Mouse (Mus musculus): Measurements from ENCODE around the gene Arpp21. TPM values are rescaled to one million over a fixed set of nuclear protein-coding genes. Genes with fewer than 3 reads are reported as not detected.

Arpp21 gene
- total and polyA plus RNA-seq, 3 experiments: 0.99 to 1.3 (median 1.0) TPM

GRCm38 (mm10) chr9:112102155-112102851 is 133.4 kb downstream of the Arpp21 start:
- Histone ChIP-seq H3K36me3 (ENCODE audit: control insufficient read depth, insufficient read depth, low read length) (no peaks in the 10 kb centered on the region), H3K79me2 (replicated peaks; ENCODE audit: control insufficient read depth, insufficient read depth, low read length) (no peaks in the 10 kb centered on the region), H3K9ac (ENCODE audit: low read depth, low read length) (no peak overlapping the region), H3K27ac (no peak overlapping the region), H3K4me3 (no peak overlapping the region), H3K27me3 (ENCODE audit: control insufficient read depth, insufficient read depth, low read length) (no peaks in the 10 kb centered on the region), H3K4me1 (ENCODE audit: control insufficient read depth, insufficient read depth, low read length) (no peaks in the 10 kb centered on the region)
- TF ChIP-seq CTCF (IDR thresholded peaks at IDR 0.05) (no peak), POLR2A (IDR thresholded peaks at IDR 0.05; ENCODE audit: insufficient read depth, low read depth, low read length) (no peak), EP300 (IDR thresholded peaks at IDR 0.05; ENCODE audit: insufficient read depth, low read depth, low read length) (no peak)
- peak in 1 of 2 experiments; percentile 16 for DNase-seq
- WGBS: 51% methylated on average over 6 of the region's 6 CpGs
- intact Hi-C loops (cut with DNase I): no loop called here

- no peak overlapping the region for H3K9ac ChIP-seq (ENCODE audit: low read depth, low read length)
- 78% methylated on average over 3 of the region's 3 CpGs for WGBS
- intact Hi-C loops (cut with DNase I): no loop called here
- H3K4me3 ChIP-seq: no peak overlapping the region
- no peaks in the 10 kb centered on the region for H3K79me2 ChIP-seq (replicated peaks; ENCODE audit: control insufficient read depth, insufficient read depth, low read length)
- H3K36me3 ChIP-seq (ENCODE audit: control insufficient read depth, insufficient read depth, low read length): no peaks in the 10 kb centered on the region
- H3K27me3 ChIP-seq (ENCODE audit: control insufficient read depth, insufficient read depth, low read length): no peaks in the 10 kb centered on the region
- no peak overlapping the region for H3K27ac ChIP-seq
- TF ChIP-seq EP300 (IDR thresholded peaks at IDR 0.05; ENCODE audit: insufficient read depth, low read depth, low read length) (no peak), POLR2A (IDR thresholded peaks at IDR 0.05; ENCODE audit: insufficient read depth, low read depth, low read length) (no peak), CTCF (IDR thresholded peaks at IDR 0.05) (no peak)
- H3K4me1 ChIP-seq (ENCODE audit: control insufficient read depth, insufficient read depth, low read length): no peaks in the 10 kb centered on the region
- no peak for DNase-seq
These were observed 134.7 kb downstream of the Arpp21 start for GRCm38 (mm10) chr9:112100841-112101595.

- WGBS: 56% methylated on average over 6 of the region's 6 CpGs
- no peak overlapping the region for H3K27ac ChIP-seq
- intact Hi-C loops (cut with DNase I): no loop called here
- H3K4me1 ChIP-seq (ENCODE audit: control insufficient read depth, insufficient read depth, low read length): no peaks in the 10 kb centered on the region
- no peaks in the 10 kb centered on the region for H3K27me3 ChIP-seq (ENCODE audit: control insufficient read depth, insufficient read depth, low read length)
- no peak for DNase-seq
- no peak overlapping the region for H3K4me3 ChIP-seq
- H3K36me3 ChIP-seq (ENCODE audit: control insufficient read depth, insufficient read depth, low read length): no peaks in the 10 kb centered on the region
- H3K79me2 ChIP-seq (replicated peaks; ENCODE audit: control insufficient read depth, insufficient read depth, low read length): no peaks in the 10 kb centered on the region
- TF ChIP-seq POLR2A (IDR thresholded peaks at IDR 0.05; ENCODE audit: insufficient read depth, low read depth, low read length) (no peak), EP300 (IDR thresholded peaks at IDR 0.05; ENCODE audit: insufficient read depth, low read depth, low read length) (no peak), CTCF (IDR thresholded peaks at IDR 0.05) (no peak)
- H3K9ac ChIP-seq (ENCODE audit: low read depth, low read length): no peak overlapping the region
These were observed 137.5 kb downstream of the Arpp21 start for GRCm38 (mm10) chr9:112098267-112098666.

DNA sequence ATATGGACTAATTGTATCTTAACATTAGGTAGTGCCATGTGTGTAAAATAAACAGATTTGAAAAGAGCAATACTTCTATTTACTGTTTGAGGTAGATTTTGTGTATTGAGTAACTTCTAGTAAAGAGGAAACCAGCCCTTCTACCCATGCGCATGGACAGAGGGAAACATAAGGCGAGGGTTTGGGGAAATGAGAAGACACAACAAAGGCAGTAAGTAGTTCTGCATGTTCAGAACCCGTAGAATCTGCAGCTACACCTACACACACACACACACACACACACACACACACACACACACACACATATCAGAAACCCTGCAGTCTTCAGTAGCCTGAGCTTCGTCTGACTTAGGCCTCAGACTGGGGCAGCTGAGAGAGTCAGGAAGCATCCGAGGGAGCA is 140.0 kb downstream of the Arpp21 start:
- Histone ChIP-seq H3K27ac (no peak overlapping the region), H3K36me3 (ENCODE audit: control insufficient read depth, insufficient read depth, low read length) (no peaks in the 10 kb centered on the region), H3K4me3 (no peak overlapping the region), H3K9ac (ENCODE audit: low read depth, low read length) (no peak overlapping the region), H3K4me1 (ENCODE audit: control insufficient read depth, insufficient read depth, low read length) (no peaks in the 10 kb centered on the region), H3K79me2 (replicated peaks; ENCODE audit: control insufficient read depth, insufficient read depth, low read length) (no peaks in the 10 kb centered on the region), H3K27me3 (ENCODE audit: control insufficient read depth, insufficient read depth, low read length) (no peaks in the 10 kb centered on the region)
- WGBS: 79% methylated on average over 5 of the region's 5 CpGs
- intact Hi-C loops (cut with DNase I): no loop called here
- no peak for DNase-seq
- TF ChIP-seq EP300 (IDR thresholded peaks at IDR 0.05; ENCODE audit: insufficient read depth, low read depth, low read length) (no peak), POLR2A (IDR thresholded peaks at IDR 0.05; ENCODE audit: insufficient read depth, low read depth, low read length) (no peak), CTCF (IDR thresholded peaks at IDR 0.05) (no peak)

DNA sequence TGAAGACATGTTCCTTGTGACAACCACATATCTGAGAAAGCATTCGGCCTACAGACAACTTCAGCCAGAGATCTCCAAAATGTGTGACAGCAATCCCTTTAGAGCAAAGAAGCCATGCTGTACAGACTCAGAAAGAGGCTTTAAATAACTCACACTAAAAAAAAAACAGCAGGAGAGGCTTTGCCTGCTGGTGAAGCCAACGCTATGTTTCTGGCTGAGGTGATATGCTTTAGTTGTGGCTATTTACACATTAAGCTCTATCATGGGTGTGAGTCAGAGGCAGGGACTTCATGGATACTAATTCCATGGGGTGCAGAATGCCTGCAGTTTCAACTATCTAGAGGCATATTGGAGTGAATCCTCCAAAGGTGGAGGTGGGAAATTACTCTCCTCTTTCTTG is 140.5 kb downstream of the Arpp21 start:
- no peak overlapping the region for H3K4me3 ChIP-seq
- TF ChIP-seq EP300 (IDR thresholded peaks at IDR 0.05; ENCODE audit: insufficient read depth, low read depth, low read length) (no peak), POLR2A (IDR thresholded peaks at IDR 0.05; ENCODE audit: insufficient read depth, low read depth, low read length) (no peak), CTCF (IDR thresholded peaks at IDR 0.05) (no peak)
- intact Hi-C loops (cut with DNase I): no loop called here
- no peaks in the 10 kb centered on the region for H3K27me3 ChIP-seq (ENCODE audit: control insufficient read depth, insufficient read depth, low read length)
- H3K36me3 ChIP-seq (ENCODE audit: control insufficient read depth, insufficient read depth, low read length): no peaks in the 10 kb centered on the region
- H3K4me1 ChIP-seq (ENCODE audit: control insufficient read depth, insufficient read depth, low read length): no peaks in the 10 kb centered on the region
- 55% methylated on average over 2 of the region's 2 CpGs for WGBS
- no peak overlapping the region for H3K9ac ChIP-seq (ENCODE audit: low read depth, low read length)
- H3K27ac ChIP-seq: no peak overlapping the region
- H3K79me2 ChIP-seq (replicated peaks; ENCODE audit: control insufficient read depth, insufficient read depth, low read length): no peaks in the 10 kb centered on the region
- DNase-seq: no peak

GRCm38 (mm10) chr9:112078903-112079302 is 156.8 kb downstream of the Arpp21 start:
- Histone ChIP-seq H3K27me3 (ENCODE audit: control insufficient read depth, insufficient read depth, low read length) (no peaks in the 10 kb centered on the region), H3K79me2 (replicated peaks; ENCODE audit: control insufficient read depth, insufficient read depth, low read length) (no peaks in the 10 kb centered on the region), H3K9ac (ENCODE audit: low read depth, low read length) (no peak overlapping the region), H3K4me1 (ENCODE audit: control insufficient read depth, insufficient read depth, low read length) (no peaks in the 10 kb centered on the region), H3K36me3 (ENCODE audit: control insufficient read depth, insufficient read depth, low read length) (no peaks in the 10 kb centered on the region), H3K27ac (no peak overlapping the region), H3K4me3 (no peak overlapping the region)
- no peak for TF ChIP-seq EP300 (IDR thresholded peaks at IDR 0.05; ENCODE audit: insufficient read depth, low read depth, low read length)
- 86% methylated on average over 2 of the region's 2 CpGs for WGBS
- no peak for DNase-seq
- intact Hi-C loops (cut with DNase I): no loop called here

Data from heart, adult 2 months (tissue).